12 mouse cellular contexts compared by ENCODE assay signal in genomic region chr14:79537463-79537862, GRCm38 (mm10). TPM values are rescaled to one million over a fixed set of nuclear protein-coding genes. Genes with fewer than 3 reads are reported as not detected.
DNase-seq lines count a peak whose midpoint lies in the region; ATAC-seq and TF ChIP-seq lines count a peak whose summit lies in the region.
"Had no signal": no experiment of that assay in that cellular context is flagged by ENCODE, and none has a peak within 500 bp of the region (broad histone marks: within the 10 kb centered on the region; RNA-seq: fewer than 3 reads in every experiment).

No protein-coding gene starts in this region.

- WGBS in forebrain, embryonic 15.5 days, result 89% methylated on average over 5 of the region's 5 CpGs

- peak overlapping the region; percentile 74 for H3K4me2 ChIP-seq in CH12.LX (ENCODE audit: insufficient read depth, low read depth, poor library complexity, severe bottlenecking)
- H3K4me2 ChIP-seq in forebrain, embryonic 15.5 days (replicated peaks), result no peak overlapping the region
- H3K4me2 ChIP-seq: hindbrain, embryonic 14.5 days; limb, embryonic 13.5 days; midbrain, embryonic 12.5 days had no signal

- no peak for TF ChIP-seq POLR2A in CH12.LX (IDR thresholded peaks at IDR 0.05; ENCODE audit: low read depth, low read length)

- ATAC-seq in inflammation-experienced regulatory T-cells, adult 6 months, result peak; percentile 86
- no peak for ATAC-seq in forebrain, embryonic 15.5 days (replicated peaks)
- ATAC-seq: forebrain, postnatal 0 days had no signal

- H3K27me3 ChIP-seq in CH12.LX (replicated peaks), result no peaks in the 10 kb centered on the region
- no peaks in the 10 kb centered on the region for H3K27me3 ChIP-seq in forebrain, embryonic 15.5 days
- H3K27me3 ChIP-seq: limb, embryonic 13.5 days; midbrain, embryonic 12.5 days had no signal

- TF ChIP-seq EP300 in CH12.LX (IDR thresholded peaks at IDR 0.05; ENCODE audit: low read length), result no peak

- H3K79me2 ChIP-seq in CH12.LX (replicated peaks; ENCODE audit: control insufficient read depth, extremely low read depth, insufficient read depth, poor library complexity, severe bottlenecking), result peaks cover 83% of the 10 kb centered on the region

- DNase-seq in gastrocnemius, adult 2 months, result no peak
- DNase-seq in gastrocnemius, postnatal 36 days, result no peak
- no peak for DNase-seq in CH12.LX (ENCODE audit: extremely low read depth)
- DNase-seq in natural killer cell, adult 2 months (ENCODE audit: low spot score in 2 of 2), result peak; percentile 86 to 87
- DNase-seq in cerebellum, postnatal 10 days, result no peak
- DNase-seq in left cerebral cortex, postnatal 10 days (ENCODE audit: extremely low spot score in 1 of 2, low spot score in 2 of 2), result no peak
- DNase-seq: forebrain, postnatal 0 days had no signal

- peak overlapping the region; percentile 25; the same call in 1 of the 2 replicates for H3K27ac ChIP-seq in gastrocnemius, adult 2 months
- H3K27ac ChIP-seq in CH12.LX (ENCODE audit: insufficient read depth, low read depth), result peak overlapping the region; percentile 57; the same call in 1 of the 2 replicates
- H3K27ac ChIP-seq in forebrain, embryonic 15.5 days (replicated peaks), result no peak overlapping the region
- H3K27ac ChIP-seq: hindbrain, embryonic 14.5 days; limb, embryonic 13.5 days; midbrain, embryonic 12.5 days had no signal

- H3K9ac ChIP-seq in CH12.LX (ENCODE audit: insufficient read depth, low read depth), result peak overlapping the region; percentile 51
- no peak overlapping the region for H3K9ac ChIP-seq in forebrain, embryonic 15.5 days (replicated peaks)
- H3K9ac ChIP-seq: forebrain, postnatal 0 days; hindbrain, embryonic 14.5 days; limb, embryonic 13.5 days; midbrain, embryonic 12.5 days had no signal

- peak overlapping the region; percentile 55 for H3K4me3 ChIP-seq in gastrocnemius, adult 2 months
- H3K4me3 ChIP-seq in CH12.LX (replicated peaks in 1 of 3; ENCODE audit: low read depth in 2 of 3, low read length in 2 of 3, poor library complexity in 1 of 3), result peak overlapping the region; percentile 32 to 59 (median 48)
- H3K4me3 ChIP-seq in forebrain, embryonic 15.5 days, result no peak overlapping the region
- H3K4me3 ChIP-seq: limb, embryonic 13.5 days; midbrain, embryonic 12.5 days had no signal

- H3K36me3 ChIP-seq in CH12.LX (replicated peaks in 1 of 2; ENCODE audit: control insufficient read depth in 1 of 2, insufficient read depth in 1 of 2, low read length in 1 of 2), result peaks cover 9 to 41% of the 10 kb centered on the region in 2 experiments
- no peaks in the 10 kb centered on the region for H3K36me3 ChIP-seq in forebrain, embryonic 15.5 days
- H3K36me3 ChIP-seq: limb, embryonic 13.5 days; midbrain, embryonic 12.5 days had no signal

- H3K4me1 ChIP-seq in CH12.LX (ENCODE audit: control insufficient read depth in 1 of 2, insufficient read depth in 2 of 2), result peaks cover 8 to 71% of the 10 kb centered on the region in 2 experiments
- no peaks in the 10 kb centered on the region for H3K4me1 ChIP-seq in forebrain, embryonic 15.5 days
- H3K4me1 ChIP-seq: limb, embryonic 13.5 days; midbrain, embryonic 12.5 days had no signal

- H3K9me3 ChIP-seq in CH12.LX (replicated peaks; ENCODE audit: low read length), result no peaks in the 10 kb centered on the region
- H3K9me3 ChIP-seq in forebrain, embryonic 15.5 days, result no peaks in the 10 kb centered on the region
- H3K9me3 ChIP-seq: limb, embryonic 13.5 days; midbrain, embryonic 12.5 days had no signal

- no peak for TF ChIP-seq RAD21 in CH12.LX (IDR thresholded peaks at IDR 0.05; ENCODE audit: low read depth, low read length)

- intact Hi-C loops in gastrocnemius, adult 2 months (cut with DNase I), result no loop called here
- intact Hi-C loops in gastrocnemius, postnatal 36 days (cut with DNase I), result no loop called here
- intact Hi-C loops in left cerebral cortex, postnatal 10 days (cut with DNase I), result no loop called here

- TF ChIP-seq CTCF in gastrocnemius, adult 2 months (IDR thresholded peaks at IDR 0.05), result no peak
- no peak for TF ChIP-seq CTCF in CH12.LX (conservative IDR thresholded peaks at IDR 0.05 in 1 of 2, IDR thresholded peaks at IDR 0.05 in 1 of 2; ENCODE audit: low read depth in 2 of 2, low read length in 2 of 2)

- in situ Hi-C loops in CH12.LX (cut with MboI; ENCODE audit: low pct_ligation_motif_present, low pct_unique_long_range_greater_than_20kb, low sequenced_read_pairs), result no loop called here

- dilution Hi-C loops in CH12.LX (cut with MboI; ENCODE audit: extremely low pct_ligation_motif_present, extremely low pct_unique_long_range_greater_than_20kb, low sequenced_read_pairs), result no loop called here

TF ChIP-seq in CH12.LX, 34 proteins besides CTCF, POLR2A, EP300 and RAD21:
- TF ChIP-seq KAT2A (IDR thresholded peaks at IDR 0.05; ENCODE audit: insufficient replicate concordance, low read length), result no peak
- peak; percentile 84 for TF ChIP-seq MXI1 (IDR thresholded peaks at IDR 0.05; ENCODE audit: low read depth, low read length)
- TF ChIP-seq RCOR1 (conservative IDR thresholded peaks at IDR 0.05; ENCODE audit: low read depth, low read length), result no peak
- TF ChIP-seq E2F4 (IDR thresholded peaks at IDR 0.05; ENCODE audit: insufficient replicate concordance, low read depth, low read length), result no peak
- TF ChIP-seq MAFK (IDR thresholded peaks at IDR 0.05; ENCODE audit: insufficient replicate concordance, low read length), result no peak
- TF ChIP-seq HCFC1 (IDR thresholded peaks at IDR 0.05; ENCODE audit: low read depth, low read length), result no peak
- TF ChIP-seq ETS1 (conservative IDR thresholded peaks at IDR 0.05; ENCODE audit: low read depth, low read length), result no peak
- TF ChIP-seq NELFE (IDR thresholded peaks at IDR 0.05; ENCODE audit: low read depth, low read length), result no peak
- no peak for TF ChIP-seq NRF1 (IDR thresholded peaks at IDR 0.05; ENCODE audit: low read depth, low read length)
- TF ChIP-seq ZNF384 (IDR thresholded peaks at IDR 0.05; ENCODE audit: low read depth, low read length), result peak; percentile 62; the same call in 1 of the 2 replicates
- TF ChIP-seq PAX5 (IDR thresholded peaks at IDR 0.05; ENCODE audit: low read length), result no peak
- TF ChIP-seq IRF4 (IDR thresholded peaks at IDR 0.05; ENCODE audit: low read depth, low read length), result no peak
- no peak for TF ChIP-seq USF2 (conservative IDR thresholded peaks at IDR 0.05; ENCODE audit: low read depth, low read length)
- no peak for TF ChIP-seq TCF12 (IDR thresholded peaks at IDR 0.05; ENCODE audit: low read depth, low read length)
- no peak for TF ChIP-seq ZC3H11A (IDR thresholded peaks at IDR 0.05; ENCODE audit: low read depth, low read length)
- no peak for TF ChIP-seq GABPA (IDR thresholded peaks at IDR 0.05; ENCODE audit: insufficient replicate concordance, low read depth, low read length)
- peak; percentile 69; the same call in 1 of the 2 replicates for TF ChIP-seq MAX (IDR thresholded peaks at IDR 0.05; ENCODE audit: low read length)
- TF ChIP-seq MAZ (IDR thresholded peaks at IDR 0.05; ENCODE audit: low read depth, low read length), result no peak
- no peak for TF ChIP-seq CHD1 (IDR thresholded peaks at IDR 0.05; ENCODE audit: low read depth, low read length)
- peak; percentile 66 for TF ChIP-seq MYC (IDR thresholded peaks at IDR 0.05; ENCODE audit: low read depth, low read length)
- TF ChIP-seq ZKSCAN1 (IDR thresholded peaks at IDR 0.05; ENCODE audit: borderline replicate concordance, low read depth, low read length), result no peak
- TF ChIP-seq BHLHE40 (IDR thresholded peaks at IDR 0.05; ENCODE audit: low read depth, low read length), result peak; percentile 73
- TF ChIP-seq SIN3A (IDR thresholded peaks at IDR 0.05; ENCODE audit: low read length), result no peak
- no peak for TF ChIP-seq SMC3 (IDR thresholded peaks at IDR 0.05; ENCODE audit: low read depth, low read length)
- TF ChIP-seq CHD2 (IDR thresholded peaks at IDR 0.05; ENCODE audit: low read length), result no peak

RNA-seq across cellular contexts. Expression of gene Sugt1, which starts 50.0 kb away (rescaled TPM):
- 10 to 100 TPM; 96.5 to 97.2 TPM for total RNA-seq in gastrocnemius, adult 2 months (2021)
- total RNA-seq in gastrocnemius, postnatal 36 days (2021), result 10 to 100 TPM; 68.2 to 95.4 TPM
- 91.9 and 103 TPM in 2 replicates for total RNA-seq in CH12.LX (2012; rRNA removed)
- 114 and 141 TPM in 2 replicates for total RNA-seq in CH12.LX (2014; rRNA removed)
- 118 and 153 TPM in 2 replicates for polyA plus RNA-seq in CH12.LX (2012; ENCODE audit: insufficient read length, low read depth)
- polyA plus RNA-seq in inflammation-experienced regulatory T-cells, adult 6 months (2017; shearing (Covaris generic)), result 100 to 1,000 TPM; 131 to 226 (median 153) TPM
- total RNA-seq in left cerebral cortex, postnatal 10 days (2021), result 10 to 100 TPM; 77.9 to 92.8 TPM
- 116 and 122 TPM in 2 replicates for polyA plus RNA-seq in forebrain, embryonic 15.5 days (2015; fragmentation: Nextera tagmentation; extraction: Ambion mirVana)

RNA-seq across cellular contexts. Expression of gene Wbp4, which starts 56.1 kb away (rescaled TPM):
- total RNA-seq in gastrocnemius, adult 2 months (2021), result 10 to 100 TPM; 19.3 to 25.7 TPM
- 10 to 100 TPM; 16.0 to 19.9 TPM for total RNA-seq in gastrocnemius, postnatal 36 days (2021)
- total RNA-seq in CH12.LX (2012; rRNA removed) (31.3 and 36.8 TPM in 2 replicates), CH12.LX (2014; rRNA removed) (36.2 and 39.9 TPM in 2 replicates)
- 68.5 and 69.4 TPM in 2 replicates for polyA plus RNA-seq in CH12.LX (2012; ENCODE audit: insufficient read length, low read depth)
- 10 to 100 TPM; 28.3 to 31.3 (median 30.8) TPM for polyA plus RNA-seq in inflammation-experienced regulatory T-cells, adult 6 months (2017; shearing (Covaris generic))
- total RNA-seq in left cerebral cortex, postnatal 10 days (2021), result 10 to 100 TPM; 42.6 to 44.1 TPM
- 43.4 and 46.8 TPM in 2 replicates for polyA plus RNA-seq in forebrain, embryonic 15.5 days (2015; fragmentation: Nextera tagmentation; extraction: Ambion mirVana)

RNA-seq across cellular contexts. Expression of gene Elf1, which starts 56.5 kb away (rescaled TPM):
- total RNA-seq in gastrocnemius, adult 2 months (2021), result 1 to 10 TPM; 4.6 to 6.0 TPM
- 1 to 10 TPM; 4.8 to 4.9 TPM for total RNA-seq in gastrocnemius, postnatal 36 days (2021)
- total RNA-seq in CH12.LX (2012; rRNA removed), result 37.1 and 41.2 TPM in 2 replicates
- total RNA-seq in CH12.LX (2014; rRNA removed), result 71.7 and 85.2 TPM in 2 replicates
- polyA plus RNA-seq in CH12.LX (2012; ENCODE audit: insufficient read length, low read depth), result 49.6 and 54.4 TPM in 2 replicates
- polyA plus RNA-seq in inflammation-experienced regulatory T-cells, adult 6 months (2017; shearing (Covaris generic)), result 100 to 1,000 TPM; 128 to 177 (median 141) TPM
- total RNA-seq in left cerebral cortex, postnatal 10 days (2021), result 1 to 10 TPM; 4.8 to 5.0 TPM
- polyA plus RNA-seq in forebrain, embryonic 15.5 days (2015; fragmentation: Nextera tagmentation; extraction: Ambion mirVana), result 3.3 and 3.7 TPM in 2 replicates

Comparison
In these comparisons a context has a peak if more than half of its experiments do, and no peak if none do; other contexts are left out.
1. DNase-seq: peak in natural killer cell, adult 2 months (2 of 2); none in gastrocnemius, adult 2 months (single experiment), gastrocnemius, postnatal 36 days (0 of 2), CH12.LX (single experiment), cerebellum, postnatal 10 days (0 of 2) and left cerebral cortex, postnatal 10 days (0 of 2).
2. RNA of gene Elf1, which starts 56.5 kb away (total RNA-seq): 37.1 to 85.2 TPM in CH12.LX; 4.6 to 6.0 TPM in gastrocnemius, adult 2 months, 4.8 to 5.0 TPM in left cerebral cortex, postnatal 10 days and 4.8 to 4.9 TPM in gastrocnemius, postnatal 36 days; every median in the first group is over 4 times any median in the second.